Mouse (Mus musculus) lung, postnatal 0 days (tissue): ENCODE data around the gene Trim34b. TPM values are rescaled to one million over a fixed set of nuclear protein-coding genes. Genes with fewer than 3 reads are reported as not detected.
"Not testable (repeated sequence)": the region's sequence is repeated elsewhere in the genome, so short reads cannot be mapped to it uniquely, and the experiment has no call there.

Experiments used
- ATAC-seq: fragments of 200-750 bp; cut with Nextera tagmentation; 2 replicates; pipeline ENCODE4 v1.8.0; 2017; ENCODE audit warnings: moderate library complexity
- DNase-seq: peaks from one replicate; pipeline ENCODE4 v3.0.0-alpha.2; 2016; ENCODE audit warnings: low spot score
- H3K27ac ChIP-seq: fragments of 300-500 bp; sonication (generic); 2 replicates; pipeline ENCODE4 v1.5.1; 2014; ENCODE audit warnings: antibody characterized with exemption, mild to moderate bottlenecking, low read length, mixed read lengths
- H3K27me3 ChIP-seq: fragments of 300-500 bp; sonication (generic); replicated peaks from 2 replicates; pipeline ENCODE4 v1.6.1; 2014; ENCODE audit warnings: low read length, mixed read lengths; ENCODE audit not compliant: insufficient read depth
- H3K36me3 ChIP-seq: fragments of 300-500 bp; sonication (generic); 2 replicates; pipeline ENCODE4 v1.6.1; 2014; ENCODE audit warnings: low read length, mixed read lengths; ENCODE audit not compliant: insufficient read depth
- H3K4me1 ChIP-seq: fragments of 300-500 bp; sonication (generic); 2 replicates; pipeline ENCODE4 v1.6.1; 2014; ENCODE audit warnings: antibody characterized with exemption, low read depth, low read length, mixed read lengths; ENCODE audit not compliant: insufficient read depth
- H3K4me2 ChIP-seq: fragments of 300-500 bp; sonication (generic); replicated peaks from 2 replicates; pipeline ENCODE4 v1.6.1; 2014; ENCODE audit warnings: low read depth, mild to moderate bottlenecking, low read length, moderate library complexity, mixed read lengths
- H3K4me3 ChIP-seq: fragments of 300-500 bp; sonication (generic); 2 replicates; pipeline ENCODE4 v1.5.1; 2014; ENCODE audit warnings: low read depth, low read length
- H3K9ac ChIP-seq: fragments of 300-500 bp; sonication (generic); replicated peaks from 2 replicates; pipeline ENCODE4 v1.6.1; 2014; ENCODE audit warnings: low read depth, mild to moderate bottlenecking
- H3K9me3 ChIP-seq: fragments of 300-500 bp; sonication (generic); 2 replicates; pipeline ENCODE4 v1.6.1; 2016; ENCODE audit warnings: low read length, mixed read lengths
- CTCF ChIP-seq: IDR thresholded peaks from 2 replicates; pipeline ENCODE4 v1.5.1; 2016; ENCODE audit warnings: antibody characterized with exemption, mild to moderate bottlenecking
- EP300 ChIP-seq: IDR thresholded peaks from 2 replicates; pipeline ENCODE4 v1.6.1; 2016; ENCODE audit warnings: antibody characterized with exemption, mild to moderate bottlenecking, control low read depth
- WGBS: fragments of 180-500 bp; shearing (Covaris S2); extraction: QIAGEN DNeasy Blood & Tissue Kit; methylation state at CpG from one replicate; pipeline ENCODE4 v1.1.7; 2014; 5-methylcytosine and 5-hydroxymethylcytosine counted together
- polyA plus RNA-seq: library from polyadenylated mRNA; unstranded; fragments of >200 nt; fragmentation: Nextera tagmentation; extraction: Ambion mirVana; gene quantifications from 2 replicates; pipeline ENCODE4 v1.2.1, GENCODE M21; 2015

The Trim34b gene
- polyA plus RNA-seq, 1 experiment from 2014 or later = 0.07 TPM

- TF ChIP-seq CTCF (no peak), EP300 (no peak)
- DNase-seq (no peak), ATAC-seq (no peak)
- Histone ChIP-seq H3K36me3 (no peaks in the 10 kb centered on the region), H3K4me2 (no peak overlapping the region), H3K4me3 (no peak overlapping the region), H3K9me3 (no peaks in the 10 kb centered on the region), H3K9ac (no peak overlapping the region), H3K27me3 (no peaks in the 10 kb centered on the region), H3K4me1 (no peaks in the 10 kb centered on the region), H3K27ac (no peak overlapping the region)
- WGBS = 52% methylated on average over 9 of the region's 9 CpGs
These were observed 7.2 kb upstream of the Trim34b start for GRCm38 (mm10) chr7:104322028-104322427.

GRCm38 (mm10) chr7:104335547-104335946, 6.3 kb downstream of the Trim34b start:
- not testable (repeated sequence) for H3K9ac ChIP-seq, H3K27ac ChIP-seq, H3K4me2 ChIP-seq, DNase-seq, H3K36me3 ChIP-seq, H3K4me1 ChIP-seq, H3K4me3 ChIP-seq, H3K27me3 ChIP-seq, ATAC-seq, H3K9me3 ChIP-seq
- 69% methylated on average over 3 of the region's 3 CpGs for WGBS

DNA sequence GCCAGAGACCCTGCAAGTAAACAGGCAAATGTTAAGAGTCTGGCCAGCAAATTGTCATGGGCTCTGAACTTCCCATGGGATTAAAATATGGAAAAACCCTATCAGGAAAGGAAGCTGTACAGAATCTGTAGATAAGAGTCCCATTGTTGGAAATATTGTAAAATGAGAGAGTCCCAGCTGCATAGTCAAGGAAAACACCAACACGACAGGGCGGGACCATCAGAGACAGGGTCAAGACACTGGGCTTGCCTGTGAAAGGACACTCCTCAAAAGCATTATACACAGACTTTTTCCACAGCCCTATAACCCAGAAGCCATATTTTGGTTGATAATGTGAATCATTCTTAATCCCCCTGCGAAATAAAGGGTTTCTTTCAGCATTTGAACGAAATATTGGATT, 11.5 kb downstream of the Trim34b start:
- WGBS = 79% methylated on average over 2 of the region's 4 CpGs
- H3K36me3 ChIP-seq, DNase-seq, H3K27me3 ChIP-seq, H3K4me2 ChIP-seq, H3K9ac ChIP-seq, H3K4me3 ChIP-seq, H3K27ac ChIP-seq, H3K4me1 ChIP-seq, H3K9me3 ChIP-seq, ATAC-seq: not testable (repeated sequence)

GRCm38 (mm10) chr7:104348043-104348442, 18.8 kb downstream of the Trim34b start:
- not testable (repeated sequence) for H3K4me1 ChIP-seq, H3K27me3 ChIP-seq, DNase-seq, H3K27ac ChIP-seq, H3K9ac ChIP-seq, H3K4me3 ChIP-seq, ATAC-seq, H3K9me3 ChIP-seq, H3K36me3 ChIP-seq, H3K4me2 ChIP-seq
- 79% methylated on average over 4 of the region's 4 CpGs for WGBS

DNA sequence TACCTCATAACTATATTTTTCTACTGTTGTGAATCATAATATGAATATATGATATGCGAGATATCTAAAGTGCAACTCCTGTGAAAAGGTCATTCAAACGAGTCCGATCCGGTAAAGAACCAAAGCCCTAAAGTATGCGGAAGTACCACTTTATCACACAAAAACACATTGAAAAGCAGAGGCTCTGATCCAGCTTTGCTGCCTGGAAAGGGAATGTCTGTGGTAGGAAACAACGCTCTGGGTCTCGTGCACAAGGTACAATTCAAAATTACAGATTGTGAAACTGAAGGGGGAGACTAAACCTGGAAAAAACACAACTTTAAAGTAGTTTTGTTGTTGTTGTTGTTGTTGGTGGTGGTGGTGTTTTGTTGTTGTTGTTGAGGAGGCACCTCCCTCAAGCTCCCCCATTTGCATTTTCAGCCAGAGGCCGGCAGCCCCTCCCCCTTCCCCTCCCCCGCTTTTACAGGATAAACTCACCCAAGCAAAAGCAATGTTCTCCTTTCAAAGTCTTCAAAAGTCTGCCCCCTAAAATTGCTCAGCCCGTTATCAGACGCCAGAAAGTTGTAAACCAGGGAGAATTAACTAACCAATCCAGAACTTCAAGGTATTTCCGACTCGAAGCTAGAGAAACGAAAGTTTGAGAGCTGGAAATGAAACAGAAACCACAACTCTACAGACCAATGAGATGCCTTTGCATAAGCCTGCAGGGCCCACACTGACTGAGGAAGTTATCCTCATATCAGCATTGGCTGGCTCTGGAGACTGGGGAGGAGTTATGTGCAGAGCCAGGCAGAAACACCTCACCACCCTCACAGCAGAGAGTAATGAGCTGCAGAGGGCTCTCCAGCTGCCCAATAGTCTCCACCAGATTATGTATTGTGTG, 23.7 kb downstream of the Trim34b start, which contains the start of gene Trim12c:
Gene Trim12c, minus strand, starts transcription at position 646 of the 883 bp plus-strand sequence.
- DNase-seq (peak; percentile 97), ATAC-seq (peak; percentile 100)
- Histone ChIP-seq H3K9me3 (no peaks in the 10 kb centered on the region), H3K27ac (peak within 1 kb of the TSS; percentile 76; the same call in 1 of the 2 replicates), H3K27me3 (no peaks in the 10 kb centered on the region), H3K4me2 (peak within 1 kb of the TSS; percentile 58), H3K4me1 (peaks cover 2% of the 10 kb centered on the region; the same call in 1 of the 2 replicates), H3K9ac (peak within 1 kb of the TSS; percentile 48), H3K36me3 (no peaks in the 10 kb centered on the region), H3K4me3 (peak within 1 kb of the TSS; percentile 55)
- WGBS = 2% methylated on average over 14 of the region's 14 CpGs
- TF ChIP-seq CTCF (no peak), EP300 (peak; percentile 70)

DNA sequence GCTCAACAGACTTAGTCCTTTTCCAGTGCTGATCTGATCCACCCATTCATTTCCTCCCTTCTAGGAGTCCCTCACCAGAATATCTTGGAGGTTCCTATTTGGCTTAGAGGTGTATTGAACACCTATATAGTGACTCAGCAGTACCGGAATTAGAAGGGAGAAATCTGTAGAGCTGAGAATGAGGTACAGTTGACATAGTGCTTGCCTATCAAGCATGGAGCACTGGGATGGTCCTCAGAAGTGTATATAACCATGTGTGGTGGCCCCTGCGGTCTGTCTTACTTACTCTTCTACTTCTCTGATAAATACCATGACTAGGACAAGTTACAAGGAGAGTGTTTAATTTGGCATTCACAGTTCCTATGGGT, 24.3 kb downstream of the Trim34b start:
- H3K9me3 ChIP-seq = no peaks in the 10 kb centered on the region
- H3K36me3 ChIP-seq = no peaks in the 10 kb centered on the region
- ATAC-seq (peak; percentile 13), DNase-seq (peak; percentile 5)
- H3K4me2 ChIP-seq = peak overlapping the region; percentile 58; the same call in 1 of the 2 replicates
- peaks cover 2% of the 10 kb centered on the region; the same call in 1 of the 2 replicates for H3K4me1 ChIP-seq
- TF ChIP-seq EP300 (no peak), CTCF (no peak)
- H3K9ac ChIP-seq = no peak overlapping the region
- 0 out of 2 replicates have a peak overlapping the region, but pooled peaks have one; percentile 5 for H3K4me3 ChIP-seq
- no peaks in the 10 kb centered on the region for H3K27me3 ChIP-seq
- 55% methylated on average over 2 of the region's 2 CpGs for WGBS
- no peak overlapping the region; the same call in 1 of the 2 replicates for H3K27ac ChIP-seq
